Mouse (Mus musculus): ENCODE results near the gene Srebf1. TPM values are rescaled to one million over a fixed set of nuclear protein-coding genes. Genes with fewer than 3 reads are reported as not detected.

The Srebf1 gene
- polyA plus RNA-seq, 1 experiment: 37.3 TPM

DNA sequence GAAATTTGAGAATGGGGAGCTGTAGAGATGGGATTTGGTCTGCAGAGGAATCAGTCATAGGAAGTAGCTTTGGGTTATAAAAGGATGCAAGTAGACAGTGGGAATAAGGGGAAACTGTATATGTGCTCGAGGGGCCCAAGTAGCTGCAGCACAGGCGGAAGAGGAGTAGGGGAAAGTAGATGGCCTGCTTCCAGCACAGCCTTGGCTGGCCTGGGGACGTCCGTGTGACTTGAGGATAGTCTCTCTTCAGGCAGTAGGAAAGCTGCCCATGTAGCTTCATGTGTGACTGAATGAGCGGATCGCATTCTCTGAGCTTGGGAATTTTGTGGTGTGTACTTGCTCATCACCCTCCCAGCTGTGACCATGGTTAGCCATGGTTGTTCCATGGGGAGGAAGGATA, 57.9 kb downstream of the Srebf1 start:
- no peak overlapping the region for H3K4me3 ChIP-seq (replicated peaks; ENCODE audit: control insufficient read depth, low read depth, low read length)
- WGBS: 70% methylated on average over 6 of the region's 6 CpGs
- H3K4me1 ChIP-seq (ENCODE audit: control insufficient read depth, insufficient read depth, low read length): no peaks in the 10 kb centered on the region; the same call in 1 of the 2 replicates
- TF ChIP-seq POLR2A (IDR thresholded peaks at IDR 0.05; ENCODE audit: borderline replicate concordance, control insufficient read depth, low read depth, low read length) (no peak), CTCF (IDR thresholded peaks at IDR 0.05; ENCODE audit: control insufficient read depth, insufficient read depth, low read length) (no peak)
- H3K27ac ChIP-seq (ENCODE audit: control insufficient read depth, insufficient read depth, low read depth, low read length, poor library complexity): no peak overlapping the region

DNA sequence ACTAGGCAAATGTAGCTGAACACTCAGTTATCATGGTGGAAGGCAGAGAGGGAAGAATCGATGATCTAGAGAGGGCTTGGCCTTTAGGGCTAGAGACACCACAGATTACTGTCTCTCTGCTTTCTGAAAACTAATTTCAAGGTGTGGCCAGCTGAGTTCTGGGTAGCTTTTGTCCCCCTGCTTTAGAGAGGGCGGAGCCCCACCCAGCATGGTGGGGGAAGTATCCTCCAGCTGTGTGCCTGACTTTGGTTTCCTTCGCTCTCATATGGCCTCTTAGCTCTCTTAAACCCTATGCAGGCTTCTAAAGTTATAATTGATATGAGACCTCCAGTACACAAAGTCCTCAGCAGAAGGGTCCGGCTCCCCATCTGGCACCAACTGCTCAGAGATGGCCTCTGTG, 59.0 kb downstream of the Srebf1 start:
- TF ChIP-seq POLR2A (IDR thresholded peaks at IDR 0.05; ENCODE audit: borderline replicate concordance, control insufficient read depth, low read depth, low read length) (no peak), CTCF (IDR thresholded peaks at IDR 0.05; ENCODE audit: control insufficient read depth, insufficient read depth, low read length) (no peak)
- no peak overlapping the region for H3K27ac ChIP-seq (ENCODE audit: control insufficient read depth, insufficient read depth, low read depth, low read length, poor library complexity)
- no peaks in the 10 kb centered on the region; the same call in 1 of the 2 replicates for H3K4me1 ChIP-seq (ENCODE audit: control insufficient read depth, insufficient read depth, low read length)
- WGBS: 77% methylated on average over 4 of the region's 4 CpGs
- no peak overlapping the region for H3K4me3 ChIP-seq (replicated peaks; ENCODE audit: control insufficient read depth, low read depth, low read length)

GRCm38 (mm10) chr11:60162547-60162946, 59.8 kb downstream of the Srebf1 start:
- Histone ChIP-seq H3K4me1 (ENCODE audit: control insufficient read depth, insufficient read depth, low read length) (no peaks in the 10 kb centered on the region; the same call in 1 of the 2 replicates), H3K27ac (ENCODE audit: control insufficient read depth, insufficient read depth, low read depth, low read length, poor library complexity) (no peak overlapping the region), H3K4me3 (replicated peaks; ENCODE audit: control insufficient read depth, low read depth, low read length) (no peak overlapping the region)
- TF ChIP-seq CTCF (IDR thresholded peaks at IDR 0.05; ENCODE audit: control insufficient read depth, insufficient read depth, low read length) (no peak), POLR2A (IDR thresholded peaks at IDR 0.05; ENCODE audit: borderline replicate concordance, control insufficient read depth, low read depth, low read length) (no peak)
- WGBS: 97% methylated on average over 1 of the region's 1 CpGs

DNA sequence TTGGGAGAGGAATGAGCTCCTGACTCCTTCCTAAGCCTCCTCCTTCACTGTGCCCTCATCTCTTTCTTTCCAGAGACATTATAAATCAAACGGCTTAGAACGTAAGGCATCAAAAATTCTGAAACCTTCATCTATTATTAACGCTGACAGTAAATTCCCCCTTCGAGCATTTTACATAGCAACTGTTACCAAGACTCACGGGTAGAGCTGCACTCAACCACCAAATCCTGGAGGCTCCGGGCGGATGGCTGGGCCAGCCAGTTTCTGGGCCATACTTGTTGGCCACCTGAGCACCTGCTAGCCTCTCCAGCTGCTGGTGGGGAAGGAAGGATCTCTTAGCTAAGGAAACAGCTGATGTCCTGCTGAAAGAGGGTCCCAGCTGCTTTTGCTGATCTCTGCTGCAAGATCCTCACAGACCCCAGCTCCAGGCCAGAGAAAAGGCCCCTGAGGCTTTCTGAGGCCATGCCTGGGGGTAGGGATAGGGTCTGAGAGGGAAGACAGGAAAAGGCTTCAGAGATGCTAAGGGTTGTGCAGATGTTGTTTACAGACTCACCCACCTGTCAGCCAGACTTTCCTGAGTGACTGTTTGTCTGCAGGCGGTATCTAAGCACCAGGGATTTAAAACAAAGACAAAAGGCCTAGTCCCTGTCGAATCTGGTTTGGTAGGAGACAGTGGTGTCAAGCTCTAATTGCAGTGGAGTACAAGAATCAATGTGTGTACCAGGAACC, 61.1 kb downstream of the Srebf1 start:
- 70% methylated on average over 9 of the region's 9 CpGs for WGBS
- H3K4me1 ChIP-seq (ENCODE audit: control insufficient read depth, insufficient read depth, low read length): no peaks in the 10 kb centered on the region; the same call in 1 of the 2 replicates

GRCm38 (mm10) chr11:60160454-60161114, 61.8 kb downstream of the Srebf1 start:
- 36% methylated on average over 3 of the region's 3 CpGs for WGBS
- Histone ChIP-seq H3K4me3 (replicated peaks; ENCODE audit: control insufficient read depth, low read depth, low read length) (no peak overlapping the region), H3K27ac (ENCODE audit: control insufficient read depth, insufficient read depth, low read depth, low read length, poor library complexity) (no peak overlapping the region), H3K4me1 (ENCODE audit: control insufficient read depth, insufficient read depth, low read length) (no peaks in the 10 kb centered on the region; the same call in 1 of the 2 replicates)
- TF ChIP-seq CTCF (IDR thresholded peaks at IDR 0.05; ENCODE audit: control insufficient read depth, insufficient read depth, low read length): no peak

More for the DNA sequence above, 61.1 kb downstream of the Srebf1 start:
- no peak overlapping the region for H3K27ac ChIP-seq (ENCODE audit: control insufficient read depth, insufficient read depth, low read depth, low read length, poor library complexity)
- TF ChIP-seq POLR2A (IDR thresholded peaks at IDR 0.05; ENCODE audit: borderline replicate concordance, control insufficient read depth, low read depth, low read length) (no peak), CTCF (IDR thresholded peaks at IDR 0.05; ENCODE audit: control insufficient read depth, insufficient read depth, low read length) (no peak)
- no peak overlapping the region for H3K4me3 ChIP-seq (replicated peaks; ENCODE audit: control insufficient read depth, low read depth, low read length)

DNA sequence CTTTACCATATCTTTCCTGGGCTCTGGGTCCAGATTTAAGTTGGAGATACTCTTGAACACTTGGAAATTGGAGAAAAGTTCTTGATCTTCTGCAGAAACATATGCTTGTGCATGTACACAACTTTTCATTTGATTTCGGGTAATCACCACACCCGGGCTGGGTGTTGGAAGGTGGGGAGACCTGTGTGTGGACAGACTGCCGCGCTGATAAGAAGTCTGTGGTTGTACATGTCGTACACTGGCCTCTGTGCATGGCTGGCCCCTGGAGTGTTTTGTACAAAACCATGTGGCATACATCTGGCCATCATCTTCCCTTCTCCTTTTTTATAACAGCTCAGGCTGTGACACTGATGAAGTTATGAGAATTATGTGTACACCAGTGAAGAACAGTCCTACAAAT, 62.4 kb downstream of the Srebf1 start:
- Histone ChIP-seq H3K4me3 (replicated peaks; ENCODE audit: control insufficient read depth, low read depth, low read length) (no peak overlapping the region), H3K27ac (ENCODE audit: control insufficient read depth, insufficient read depth, low read depth, low read length, poor library complexity) (no peak overlapping the region), H3K4me1 (ENCODE audit: control insufficient read depth, insufficient read depth, low read length) (no peaks in the 10 kb centered on the region; the same call in 1 of the 2 replicates)
- 35% methylated on average over 5 of the region's 5 CpGs for WGBS
- TF ChIP-seq CTCF (IDR thresholded peaks at IDR 0.05; ENCODE audit: control insufficient read depth, insufficient read depth, low read length): no peak
- TF ChIP-seq POLR2A (IDR thresholded peaks at IDR 0.05; ENCODE audit: borderline replicate concordance, control insufficient read depth, low read depth, low read length): no peak

DNA sequence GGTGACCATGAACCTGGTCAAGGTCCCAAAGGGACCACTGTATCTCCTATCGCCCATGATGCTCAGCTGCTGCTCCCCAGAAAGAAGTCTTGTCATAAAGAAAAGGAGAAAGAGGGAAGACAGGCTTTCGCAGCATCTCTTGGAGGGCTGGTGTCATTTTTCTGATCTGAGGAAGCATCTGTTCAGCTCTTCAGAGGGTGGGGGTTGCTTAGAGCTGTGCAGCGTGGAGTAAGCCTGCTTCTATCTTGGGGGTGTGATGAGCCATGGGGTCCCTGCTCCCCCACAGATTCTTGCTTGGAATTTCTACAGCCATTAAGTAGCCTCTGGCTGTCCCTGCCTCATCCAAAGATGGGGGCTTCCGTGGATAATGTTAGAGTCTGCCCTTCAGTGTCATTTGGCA, 64.1 kb downstream of the Srebf1 start:
- Histone ChIP-seq H3K4me1 (ENCODE audit: control insufficient read depth, insufficient read depth, low read length) (no peaks in the 10 kb centered on the region; the same call in 1 of the 2 replicates), H3K27ac (ENCODE audit: control insufficient read depth, insufficient read depth, low read depth, low read length, poor library complexity) (no peak overlapping the region), H3K4me3 (replicated peaks; ENCODE audit: control insufficient read depth, low read depth, low read length) (no peak overlapping the region)
- no peak for TF ChIP-seq CTCF (IDR thresholded peaks at IDR 0.05; ENCODE audit: control insufficient read depth, insufficient read depth, low read length)
- TF ChIP-seq POLR2A (IDR thresholded peaks at IDR 0.05; ENCODE audit: borderline replicate concordance, control insufficient read depth, low read depth, low read length): no peak
- 71% methylated on average over 4 of the region's 4 CpGs for WGBS

GRCm38 (mm10) chr11:60155690-60156089, 66.7 kb downstream of the Srebf1 start:
- WGBS: 85% methylated on average over 5 of the region's 5 CpGs
- Histone ChIP-seq H3K27ac (ENCODE audit: control insufficient read depth, insufficient read depth, low read depth, low read length, poor library complexity) (no peak overlapping the region), H3K4me1 (ENCODE audit: control insufficient read depth, insufficient read depth, low read length) (no peaks in the 10 kb centered on the region; the same call in 1 of the 2 replicates), H3K4me3 (replicated peaks; ENCODE audit: control insufficient read depth, low read depth, low read length) (no peak overlapping the region)
- TF ChIP-seq POLR2A (IDR thresholded peaks at IDR 0.05; ENCODE audit: borderline replicate concordance, control insufficient read depth, low read depth, low read length) (no peak), CTCF (IDR thresholded peaks at IDR 0.05; ENCODE audit: control insufficient read depth, insufficient read depth, low read length) (no peak)

Data from bone marrow, adult 2 months (tissue).